Mouse (Mus musculus) heart, postnatal 25 days (tissue): ENCODE results near the gene Etv6. TPM values are rescaled to one million over a fixed set of nuclear protein-coding genes. Genes with fewer than 3 reads are reported as not detected.

Source experiments
- DNase-seq: peaks from one replicate; pipeline ENCODE4 v3.0.0; 2022; ENCODE audit warnings: low spot score
- intact Hi-C: fragments of 180-260 bp; cut with DNase I; formaldehyde crosslinking; loops from one replicate; pipeline ENCODE4 v1.15.1; 2025
- total RNA-seq, 2 experiments: library from RNA; stranded (reverse); gene quantifications; 2 replicates each; pipeline ENCODE4 v1.2.3; 2021

Gene Etv6
- total RNA-seq, 2 experiments from 2014 or later: 11.4 to 13.0 TPM

- intact Hi-C loops: no loop called here
- DNase-seq: no peak
Observed at GRCm38 (mm10) chr6:134218441-134218840, 182.9 kb downstream of the Etv6 start.

GRCm38 (mm10) chr6:134219358-134219757, 183.9 kb downstream of the Etv6 start:
- DNase-seq: no peak

GRCm38 (mm10) chr6:134220209-134220777, 184.8 kb downstream of the Etv6 start:
- DNase-seq: no peak
- intact Hi-C loops: no loop called here

More at GRCm38 (mm10) chr6:134219358-134219757, 183.9 kb downstream of the Etv6 start:
- intact Hi-C loops: no loop called here

- intact Hi-C loops: no loop called here
- no peak for DNase-seq
Observed at GRCm38 (mm10) chr6:134222248-134222929, 186.9 kb downstream of the Etv6 start.

- no peak for DNase-seq
- intact Hi-C loops: no loop called here
Observed at GRCm38 (mm10) chr6:134225564-134225963, 190.1 kb downstream of the Etv6 start.

GRCm38 (mm10) chr6:134226349-134227169, 191.1 kb downstream of the Etv6 start:
- intact Hi-C loops: no loop called here
- no peak for DNase-seq

GRCm38 (mm10) chr6:134236311-134236710, 200.8 kb downstream of the Etv6 start:
- intact Hi-C loops: no loop called here
- DNase-seq: no peak

GRCm38 (mm10) chr6:134238455-134238854, 203.0 kb downstream of the Etv6 start:
- no peak for DNase-seq
- intact Hi-C loops: no loop called here

GRCm38 (mm10) chr6:134240988-134241387, 205.5 kb downstream of the Etv6 start:
- DNase-seq: no peak

GRCm38 (mm10) chr6:134243119-134243518, 207.6 kb downstream of the Etv6 start:
- intact Hi-C loops: loop anchor here (5.0 kb wide), 1 partner anchor 281 kb away; no protein-coding TSS in a partner anchor
- DNase-seq: no peak

More at GRCm38 (mm10) chr6:134240988-134241387, 205.5 kb downstream of the Etv6 start:
- intact Hi-C loops: loop anchor here (5.0 kb wide), 1 partner anchor 279 kb away; no protein-coding TSS in a partner anchor

- intact Hi-C loops: loop anchor here (5.0 kb wide), 1 partner anchor 281 kb away; no protein-coding TSS in a partner anchor
- no peak for DNase-seq
Observed at GRCm38 (mm10) chr6:134243546-134243945, 208.0 kb downstream of the Etv6 start.

- DNase-seq: no peak
- intact Hi-C loops: loop anchor here (5.0 kb wide), 1 partner anchor 282 kb away; no protein-coding TSS in a partner anchor
Observed at GRCm38 (mm10) chr6:134244071-134244470, 208.6 kb downstream of the Etv6 start.

GRCm38 (mm10) chr6:134246109-134246508, 210.6 kb downstream of the Etv6 start:
- no peak for DNase-seq
- intact Hi-C loops: no loop called here

- no peak for DNase-seq
- intact Hi-C loops: no loop called here
Observed at GRCm38 (mm10) chr6:134247324-134247723, 211.8 kb downstream of the Etv6 start.

- intact Hi-C loops: no loop called here
- no peak for DNase-seq
Observed at GRCm38 (mm10) chr6:134248720-134249119, 213.2 kb downstream of the Etv6 start.

- intact Hi-C loops: no loop called here
Observed at GRCm38 (mm10) chr6:134250764-134251163, 215.3 kb downstream of the Etv6 start.

GRCm38 (mm10) chr6:134251364-134251763, 215.9 kb downstream of the Etv6 start:
- intact Hi-C loops: no loop called here
- DNase-seq: no peak

More at GRCm38 (mm10) chr6:134250764-134251163, 215.3 kb downstream of the Etv6 start:
- no peak for DNase-seq

- intact Hi-C loops: no loop called here
- no peak for DNase-seq
Observed at GRCm38 (mm10) chr6:134252081-134252755, 216.7 kb downstream of the Etv6 start.

- intact Hi-C loops: no loop called here
- no peak for DNase-seq
Observed at GRCm38 (mm10) chr6:134256369-134256768, 220.9 kb downstream of the Etv6 start.

GRCm38 (mm10) chr6:134259913-134260312, 224.4 kb downstream of the Etv6 start:
- intact Hi-C loops: loop anchor here (5.0 kb wide), 1 partner anchor 223 kb away; the partner anchor contains the start of gene Etv6
- no peak for DNase-seq
